Mouse (Mus musculus) olfactory bulb, adult 2 months (tissue): ENCODE data around the gene Sigirr.

ENCODE experiments used
- CTCF ChIP-seq: fragments of 200-500 bp; IDR thresholded peaks from 2 replicates; pipeline ENCODE4 v1.5.1; 2012; ENCODE audit warnings: low read depth, mild to moderate bottlenecking, low read length, moderate library complexity; ENCODE audit not compliant: insufficient read depth
- POLR2A ChIP-seq: fragments of 200-500 bp; IDR thresholded peaks from 2 replicates; pipeline ENCODE4 v1.6.1; 2012; ENCODE audit warnings: mild to moderate bottlenecking, low read depth, low read length, moderate library complexity; ENCODE audit not compliant: insufficient read depth

- TF ChIP-seq CTCF = no peak
- TF ChIP-seq POLR2A = no peak
Measured at GRCm38 (mm10) chr7:141061269-141061692, 39.1 kb downstream of the Sigirr start.
